Mouse (Mus musculus) heart, postnatal 0 days (tissue): ENCODE data around the gene Dcdc2b. TPM values are rescaled to one million over a fixed set of nuclear protein-coding genes. Genes with fewer than 3 reads are reported as not detected.
A peak's percentile ranks its signal among the peaks of the same experiment; 100 is the strongest.

Source experiments
- ATAC-seq: fragments of 200-750 bp; cut with Nextera tagmentation; 2 replicates; pipeline ENCODE4 v1.8.0; 2017; ENCODE audit warnings: low read depth, moderate number of reproducible peaks, moderate library complexity; ENCODE audit not compliant: insufficient read depth
- DNase-seq: peaks from one replicate; pipeline ENCODE4 v3.0.0-alpha.2; 2016; ENCODE audit warnings: low spot score
- H3K27ac ChIP-seq: fragments of 300-500 bp; sonication (generic); 2 replicates; pipeline ENCODE4 v1.5.1; 2014; ENCODE audit warnings: low read depth, mild to moderate bottlenecking
- H3K27me3 ChIP-seq: fragments of 300-500 bp; sonication (generic); 2 replicates; pipeline ENCODE4 v1.6.1; 2014; ENCODE audit warnings: low read length, mixed read lengths; ENCODE audit not compliant: control insufficient read depth, insufficient read depth
- H3K36me3 ChIP-seq: fragments of 300-500 bp; sonication (generic); replicated peaks from 2 replicates; pipeline ENCODE4 v1.6.1; 2014; ENCODE audit warnings: low read length, mixed read lengths; ENCODE audit not compliant: control insufficient read depth, insufficient read depth
- H3K4me1 ChIP-seq: fragments of 300-500 bp; sonication (generic); 2 replicates; pipeline ENCODE4 v1.6.1; 2014; ENCODE audit warnings: antibody characterized with exemption; ENCODE audit not compliant: control insufficient read depth, insufficient read depth
- H3K4me2 ChIP-seq: fragments of 300-500 bp; sonication (generic); 2 replicates; pipeline ENCODE4 v1.6.1; 2014; ENCODE audit warnings: low read depth, mild to moderate bottlenecking, low read length, moderate library complexity
- H3K4me3 ChIP-seq: fragments of 300-500 bp; sonication (generic); 2 replicates; pipeline ENCODE4 v1.5.1; 2014; ENCODE audit warnings: low read depth, low read length
- H3K9ac ChIP-seq: fragments of 300-500 bp; sonication (generic); replicated peaks from 2 replicates; pipeline ENCODE4 v1.6.1; 2014; ENCODE audit warnings: low read depth, low read length, mixed read lengths
- H3K9me3 ChIP-seq: fragments of 300-500 bp; sonication (generic); replicated peaks from 2 replicates; pipeline ENCODE4 v1.6.1; 2016; ENCODE audit warnings: low read length; ENCODE audit not compliant: control insufficient read depth
- CTCF ChIP-seq: IDR thresholded peaks from 2 replicates; pipeline ENCODE4 v1.5.1; 2016; ENCODE audit warnings: antibody characterized with exemption, control low read depth, low read depth
- EP300 ChIP-seq: IDR thresholded peaks from 2 replicates; pipeline ENCODE4 v1.6.1; 2016; ENCODE audit warnings: antibody characterized with exemption, low read depth
- WGBS: fragments of 180-500 bp; shearing (Covaris S2); extraction: QIAGEN DNeasy Blood & Tissue Kit; methylation state at CpG from one replicate; pipeline ENCODE4 v1.1.7; 2014; 5-methylcytosine and 5-hydroxymethylcytosine counted together
- polyA plus RNA-seq: library from polyadenylated mRNA; unstranded; fragments of >200 nt; fragmentation: Nextera tagmentation; extraction: Ambion mirVana; gene quantifications from 2 replicates; pipeline ENCODE4 v1.2.1, GENCODE M21; 2015
- total RNA-seq: library from RNA; depleted of rRNA; stranded (reverse); fragments of >200 nt; gene quantifications from 2 replicates; pipeline ENCODE4 v1.2.3, GENCODE M21; 2014; ENCODE audit warnings: low replicate concordance

Gene Dcdc2b
- total and polyA plus RNA-seq, 2 experiments from 2014 or later, result 1.5 to 9.8 TPM

- WGBS, result 67% methylated on average over 1 of the region's 1 CpGs
These were observed 29.7 kb downstream of the Dcdc2b start for GRCm38 (mm10) chr4:129584370-129584769.

GRCm38 (mm10) chr4:129582251-129582650, 31.8 kb downstream of the Dcdc2b start:
- peaks cover 14% of the 10 kb centered on the region for H3K4me1 ChIP-seq
- H3K9ac ChIP-seq, result no peak overlapping the region
- no peaks in the 10 kb centered on the region for H3K27me3 ChIP-seq
- no peaks in the 10 kb centered on the region for H3K36me3 ChIP-seq
- WGBS, result 85% methylated on average over 1 of the region's 1 CpGs
- no peak for ATAC-seq
- TF ChIP-seq EP300 (no peak), CTCF (no peak)
- no peak for DNase-seq
- no peak overlapping the region for H3K4me3 ChIP-seq
- no peak overlapping the region for H3K27ac ChIP-seq
- no peak overlapping the region for H3K4me2 ChIP-seq
- H3K9me3 ChIP-seq, result no peaks in the 10 kb centered on the region

More at GRCm38 (mm10) chr4:129584370-129584769, 29.7 kb downstream of the Dcdc2b start:
- Histone ChIP-seq H3K9ac (peak overlapping the region; percentile 50; the same call in 1 of the 2 replicates), H3K27ac (peak overlapping the region; percentile 61), H3K4me3 (peak overlapping the region; percentile 50), H3K4me1 (peaks cover 6% of the 10 kb centered on the region; the same call in 1 of the 2 replicates), H3K27me3 (no peaks in the 10 kb centered on the region), H3K4me2 (peak overlapping the region; percentile 73), H3K9me3 (no peaks in the 10 kb centered on the region), H3K36me3 (no peaks in the 10 kb centered on the region)
- DNase-seq, result no peak
- TF ChIP-seq EP300 (no peak), CTCF (no peak)
- no peak for ATAC-seq

GRCm38 (mm10) chr4:129580347-129580746, 33.7 kb downstream of the Dcdc2b start:
- ATAC-seq, result no peak
- Histone ChIP-seq H3K27ac (peak overlapping the region; percentile 52), H3K36me3 (no peaks in the 10 kb centered on the region), H3K4me3 (no peak overlapping the region), H3K9ac (no peak overlapping the region), H3K9me3 (no peaks in the 10 kb centered on the region), H3K4me1 (peaks cover 14% of the 10 kb centered on the region), H3K4me2 (no peak overlapping the region), H3K27me3 (no peaks in the 10 kb centered on the region)
- TF ChIP-seq EP300, result no peak
- no peak for TF ChIP-seq CTCF
- peak; percentile 8 for DNase-seq
- 56% methylated on average over 7 of the region's 7 CpGs for WGBS

GRCm38 (mm10) chr4:129578466-129578865, 35.6 kb downstream of the Dcdc2b start, which contains the start of gene Fam167b:
Gene Fam167b (minus strand): TSS chr4:129578549.
- Histone ChIP-seq H3K9ac (no peak within 1 kb of the TSS), H3K4me3 (peak within 1 kb of the TSS; percentile 26; the same call in 1 of the 2 replicates), H3K9me3 (no peaks in the 10 kb centered on the region), H3K27ac (peak within 1 kb of the TSS; percentile 66), H3K36me3 (no peaks in the 10 kb centered on the region), H3K4me2 (peak within 1 kb of the TSS; percentile 51), H3K4me1 (peaks cover 7% of the 10 kb centered on the region; the same call in 1 of the 2 replicates), H3K27me3 (no peaks in the 10 kb centered on the region)
- WGBS, result 43% methylated on average over 5 of the region's 5 CpGs
- TF ChIP-seq EP300, result no peak
- TF ChIP-seq CTCF, result no peak
- ATAC-seq (peak; percentile 45; the same call in 1 of the 2 replicates), DNase-seq (peak; percentile 54)

- no peak for TF ChIP-seq EP300
- TF ChIP-seq CTCF, result no peak
- no peak for DNase-seq
- Histone ChIP-seq H3K9me3 (no peaks in the 10 kb centered on the region), H3K9ac (no peak overlapping the region), H3K4me3 (0 out of 2 replicates have a peak overlapping the region, but pooled peaks have one; percentile 26), H3K36me3 (no peaks in the 10 kb centered on the region), H3K27ac (peak overlapping the region; percentile 63), H3K4me1 (peaks cover 11% of the 10 kb centered on the region; the same call in 1 of the 2 replicates), H3K4me2 (peak overlapping the region; percentile 51), H3K27me3 (no peaks in the 10 kb centered on the region)
- ATAC-seq, result no peak
- WGBS, result 69% methylated on average over 7 of the region's 7 CpGs
These were observed 36.4 kb downstream of the Dcdc2b start for GRCm38 (mm10) chr4:129577688-129578087.
